Mouse (Mus musculus) myocyte (in vitro differentiated cells): ENCODE measurements around the gene Xbp1.

Experiments used
- CEBPB ChIP-seq: IDR thresholded peaks from 2 replicates; pipeline ENCODE4 v1.6.1; 2011; ENCODE audit warnings: mild to moderate bottlenecking, moderate library complexity; ENCODE audit not compliant: poor library complexity, insufficient read depth, severe bottlenecking
- E2F4 ChIP-seq: IDR thresholded peaks from one replicate; pipeline ENCODE4 v1.6.1; 2011; ENCODE audit warnings: mild to moderate bottlenecking, control low read depth, moderate library complexity; ENCODE audit not compliant: insufficient read depth
- MAX ChIP-seq: IDR thresholded peaks from one replicate; pipeline ENCODE4 v1.6.1; 2011; ENCODE audit warnings: low read depth, mild to moderate bottlenecking, control low read depth
- MYOD1 ChIP-seq, 3 experiments: IDR thresholded peaks; one replicate each; pipeline ENCODE4 v1.6.1; 2011; ENCODE audit warnings: control low read depth in 2 of 3, low read depth in 2 of 3, mild to moderate bottlenecking in 2 of 3, moderate library complexity in 1 of 3; ENCODE audit not compliant: insufficient read length in 2 of 3, control insufficient read depth in 1 of 3
- MYOG ChIP-seq, 3 experiments: IDR thresholded peaks; one replicate each; pipeline ENCODE4 v1.6.1; 2011; ENCODE audit warnings: control low read depth in 2 of 3, low read depth in 2 of 3, mild to moderate bottlenecking in 2 of 3; ENCODE audit not compliant: insufficient read length in 2 of 3, control insufficient read depth in 1 of 3, insufficient read depth in 1 of 3
- POLR2A ChIP-seq: IDR thresholded peaks from one replicate; pipeline ENCODE4 v1.6.1; 2011; ENCODE audit warnings: low read depth, mild to moderate bottlenecking, control low read depth, moderate library complexity; ENCODE audit not compliant: insufficient read length
- POLR2AphosphoS2 ChIP-seq: IDR thresholded peaks from one replicate; pipeline ENCODE4 v1.6.1; 2011; ENCODE audit warnings: low read depth, control low read depth; ENCODE audit not compliant: insufficient read length
- SRF ChIP-seq: IDR thresholded peaks from one replicate; pipeline ENCODE4 v1.6.1; 2011; ENCODE audit warnings: low read depth; ENCODE audit not compliant: control insufficient read depth, insufficient read length
- TCF12 ChIP-seq: IDR thresholded peaks from one replicate; pipeline ENCODE4 v1.6.1; 2011; ENCODE audit warnings: mild to moderate bottlenecking, control low read depth; ENCODE audit not compliant: poor library complexity, insufficient read depth, severe bottlenecking
- TCF3 ChIP-seq: IDR thresholded peaks from one replicate; pipeline ENCODE4 v1.6.1; 2011; ENCODE audit warnings: low read depth, control low read depth; ENCODE audit not compliant: insufficient read length
- USF1 ChIP-seq: IDR thresholded peaks from one replicate; pipeline ENCODE4 v1.6.1; 2011; ENCODE audit warnings: low read depth, mild to moderate bottlenecking, control low read depth, moderate library complexity

GRCm38 (mm10) chr11:5509215-5510098, 11.0 kb upstream of the Xbp1 start:
- TF ChIP-seq CEBPB (no peak), POLR2A (no peak), USF1 (no peak), E2F4 (no peak), SRF (no peak), POLR2AphosphoS2 (no peak), MYOD1 (IDR thresholded peaks at IDR 0.05; ENCODE audit: control insufficient read depth in 1 of 3, insufficient read length in 2 of 3, low read depth in 2 of 3) (no peak), MYOG (IDR thresholded peaks at IDR 0.05; ENCODE audit: control insufficient read depth in 1 of 3, insufficient read depth in 1 of 3, insufficient read length in 2 of 3, low read depth in 2 of 3) (no peak), TCF12 (no peak), MAX (no peak), TCF3 (no peak)
